Mouse (Mus musculus): ENCODE data around the gene Cdca5.
"Not testable (repeated sequence)": the region's sequence is repeated elsewhere in the genome, so short reads cannot be mapped to it uniquely, and the experiment has no call there.

Gene Cdca5

DNA sequence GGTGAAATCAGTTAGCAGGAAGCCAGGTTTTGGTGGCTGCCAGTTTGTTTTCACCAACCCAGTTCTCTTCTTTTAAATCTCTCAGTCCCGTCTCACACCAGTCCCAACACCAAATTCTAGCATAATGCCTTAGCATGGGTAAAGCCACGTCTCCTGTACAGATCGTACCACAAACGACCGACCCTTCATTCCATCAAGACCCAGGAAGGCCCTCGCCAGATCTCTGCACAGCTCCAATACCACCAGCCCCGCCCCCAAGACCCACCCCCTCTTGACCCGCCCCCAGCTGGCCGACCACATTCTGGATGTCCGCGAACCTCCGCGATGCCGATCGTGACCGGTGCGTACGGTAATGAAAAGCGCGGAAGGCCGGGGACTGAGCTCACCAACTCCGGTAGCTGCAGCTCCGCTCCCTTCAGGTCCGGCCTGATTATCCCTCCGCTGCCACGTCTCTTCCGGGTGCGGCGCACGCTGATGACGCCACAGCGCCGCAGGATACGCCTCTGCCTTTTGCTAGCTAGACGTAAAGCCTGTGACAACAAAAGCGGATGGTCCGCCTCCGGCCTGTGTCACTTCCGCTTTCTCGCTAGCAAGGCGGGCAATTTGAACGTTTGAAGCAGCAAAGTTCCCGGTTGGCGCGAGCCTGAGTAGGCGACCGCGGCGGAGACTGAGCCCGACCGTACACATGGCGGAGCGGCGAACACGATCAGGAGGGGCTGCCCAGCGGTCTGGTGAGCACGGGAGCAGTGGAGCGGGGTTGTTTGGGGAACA, at the start of gene Cdca5, which contains the start of gene Zfpl1:
Gene Cdca5 (plus strand): TSS at position 506 of the 771 bp plus-strand sequence.
Gene Zfpl1 (minus strand): TSS at position 479 of the 771 bp plus-strand sequence.
- peak; percentile 99 for DNase-seq (ENCODE audit: low read depth, low spot score)

DNA sequence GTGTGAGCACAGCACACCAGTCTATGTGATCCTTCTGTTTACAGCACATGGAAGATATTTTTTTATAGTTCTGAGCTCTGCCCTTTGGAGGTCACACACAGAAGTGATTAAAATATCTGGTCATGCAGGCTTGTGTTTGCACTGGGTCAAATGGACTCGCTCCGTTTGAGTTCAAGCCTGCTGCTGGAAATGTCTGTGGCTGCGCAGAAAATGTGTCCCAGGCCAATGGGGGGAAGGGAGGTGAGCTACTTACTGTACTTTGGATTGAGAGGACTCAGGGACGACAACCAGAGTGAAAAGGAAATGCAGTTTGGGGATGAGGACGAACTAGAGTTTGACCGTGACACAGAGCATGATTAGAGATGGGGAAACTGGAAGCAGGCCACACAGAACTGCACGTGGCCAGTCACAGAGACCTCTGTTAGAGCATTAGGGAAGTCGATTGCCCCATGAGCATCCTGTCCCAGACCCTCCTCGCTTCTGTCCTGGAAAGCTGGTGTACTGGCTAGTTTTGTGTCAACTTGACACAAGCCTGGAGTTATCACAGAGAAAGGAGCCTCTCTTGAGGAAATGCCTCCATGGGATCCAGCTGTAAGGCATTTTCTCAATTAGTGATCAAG, 48.7 kb upstream of the Cdca5 start:
- no peak for DNase-seq (ENCODE audit: low read depth, low spot score)

DNA sequence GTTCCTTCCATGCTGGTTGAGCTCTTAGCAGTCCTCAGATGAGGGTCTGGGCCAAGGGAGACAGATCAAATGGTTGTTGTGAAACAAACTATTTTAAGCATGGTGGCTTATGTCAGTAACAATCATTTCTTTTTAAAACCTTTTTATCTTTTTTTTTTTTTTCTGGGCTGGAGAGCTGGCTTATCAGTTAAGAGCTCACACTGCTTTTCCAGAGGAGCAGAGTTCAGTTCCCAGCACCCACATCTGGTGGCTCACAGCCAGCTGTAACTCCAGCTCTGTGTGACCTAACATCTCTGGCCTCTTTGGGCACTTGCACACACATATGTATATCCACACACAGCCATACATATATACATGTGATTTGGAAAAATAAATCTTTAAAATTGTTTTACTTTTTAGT, 47.1 kb upstream of the Cdca5 start:
- DNase-seq (ENCODE audit: low read depth, low spot score) = no peak

DNA sequence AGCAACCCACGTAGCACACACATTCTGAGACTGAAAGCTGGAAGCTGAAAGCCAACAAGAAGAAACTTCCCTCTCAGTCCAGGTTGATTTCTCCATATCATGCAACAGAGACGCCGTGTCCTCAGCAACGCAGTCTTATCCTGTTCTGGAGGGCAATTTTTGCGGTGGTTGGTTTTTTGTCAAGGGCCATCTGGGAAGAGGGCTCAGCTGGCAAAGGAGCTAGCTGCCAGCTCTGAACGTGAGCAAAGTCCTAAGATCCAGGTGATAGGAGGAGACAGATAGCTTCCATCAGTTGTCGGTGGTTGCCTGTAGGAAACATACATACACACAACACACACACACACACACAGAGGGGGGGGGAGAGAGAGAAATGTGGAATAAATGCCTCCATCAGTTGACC, 46.5 kb upstream of the Cdca5 start:
- DNase-seq (ENCODE audit: low read depth, low spot score) = no peak

DNA sequence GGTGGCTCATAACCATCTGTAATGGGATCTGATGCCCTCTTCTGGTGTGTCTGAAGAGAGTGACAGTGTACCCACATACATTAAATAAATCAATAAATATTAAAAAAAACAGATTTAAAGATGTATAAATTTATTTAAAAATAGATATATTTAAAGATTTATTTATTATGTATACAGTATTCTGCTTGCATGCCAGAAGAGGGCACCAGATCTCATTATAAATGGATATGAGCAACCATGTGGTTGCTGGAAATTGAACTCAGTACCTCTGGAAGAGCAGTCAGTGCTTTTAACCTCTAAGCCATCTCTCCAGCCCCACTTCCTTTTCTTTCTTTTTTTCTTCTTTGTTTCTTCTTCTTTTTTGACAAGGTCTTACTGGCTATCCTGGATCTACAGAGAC, 44.8 kb upstream of the Cdca5 start:
- no peak for DNase-seq (ENCODE audit: low read depth, low spot score)

DNA sequence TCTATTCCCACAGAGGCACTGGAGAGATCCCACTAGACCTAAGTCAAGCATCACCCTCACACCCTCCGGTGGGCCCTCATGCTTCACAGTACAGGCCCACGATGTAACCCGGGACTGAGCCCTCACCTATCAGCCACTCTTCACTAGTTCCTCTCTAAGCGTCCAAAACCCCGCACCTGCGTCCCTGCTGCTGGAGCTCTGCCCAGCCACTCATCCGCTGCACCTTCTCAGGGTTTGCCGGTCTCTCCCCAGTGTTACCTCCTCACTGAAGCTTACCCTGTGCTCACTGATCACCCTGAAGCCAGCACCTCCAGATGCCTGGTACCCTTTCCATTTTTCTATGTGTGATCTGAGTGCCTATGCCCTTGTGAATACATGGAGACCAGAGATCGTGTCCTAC, 42.5 kb upstream of the Cdca5 start:
- DNase-seq (ENCODE audit: low read depth, low spot score) = no peak

DNA sequence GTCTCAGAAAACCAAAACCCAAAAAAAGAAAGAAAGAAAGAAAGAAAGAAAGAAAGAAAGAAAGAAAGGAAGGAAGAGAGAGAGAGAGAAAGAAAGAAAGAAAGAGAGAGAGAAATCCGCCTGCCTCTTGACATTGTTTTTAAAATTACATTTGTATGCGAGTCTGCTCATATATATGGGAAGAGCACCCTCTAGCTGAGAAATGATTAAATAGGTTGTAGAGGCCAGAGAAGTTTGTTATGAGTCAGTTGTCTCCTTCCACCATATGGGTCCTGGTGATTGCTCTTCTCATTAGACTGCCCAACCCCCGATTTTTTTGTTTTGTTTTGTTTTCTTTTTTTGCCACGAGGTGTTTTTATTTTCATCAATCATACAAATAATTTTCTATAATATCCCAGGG, 40.7 kb upstream of the Cdca5 start:
- not testable (repeated sequence) for DNase-seq (ENCODE audit: low read depth, low spot score)

DNA sequence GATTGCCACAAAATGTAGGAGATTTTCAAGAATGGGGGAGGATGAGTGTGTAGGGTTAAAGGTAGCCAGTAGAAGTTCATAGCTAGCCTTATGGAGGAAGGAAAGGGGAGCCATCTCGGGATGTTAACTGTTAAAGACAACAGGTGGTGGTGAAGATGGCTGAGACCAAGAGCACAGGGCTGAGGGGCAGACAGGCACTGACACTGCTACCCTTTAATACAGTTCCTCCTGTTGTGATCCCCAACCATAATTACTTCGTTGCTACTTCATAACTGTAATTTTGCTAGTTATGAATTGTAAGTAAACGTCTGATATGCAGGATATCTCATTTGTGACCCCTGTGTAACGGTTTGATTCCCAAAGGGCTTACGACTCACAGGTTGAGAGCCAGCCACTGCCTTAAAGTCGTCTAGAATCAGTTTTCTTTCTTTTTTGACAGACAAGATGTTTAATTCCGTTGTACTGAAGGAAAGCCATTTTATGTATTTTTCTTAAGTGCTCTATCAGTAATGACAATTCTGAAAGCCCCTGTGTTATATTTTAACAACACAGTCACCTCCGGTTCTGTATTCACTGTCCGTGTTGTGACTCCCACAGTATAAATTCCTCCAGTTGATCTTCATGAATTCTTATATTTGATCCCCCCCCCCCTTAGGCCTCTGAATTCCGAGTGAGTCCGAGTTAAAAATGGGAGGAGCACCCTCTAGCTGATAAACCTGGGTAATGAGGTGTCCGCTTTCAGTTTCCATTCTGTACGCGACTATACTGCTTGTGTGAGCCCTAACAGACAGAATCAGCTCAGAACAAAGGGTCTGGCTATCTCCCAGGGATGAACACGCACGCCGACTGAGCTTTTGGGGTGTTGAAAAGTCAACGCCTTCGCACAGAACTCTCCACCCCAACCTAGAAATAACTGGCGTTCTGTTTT, 39.2 kb upstream of the Cdca5 start:
- DNase-seq (ENCODE audit: low read depth, low spot score) = no peak

DNA sequence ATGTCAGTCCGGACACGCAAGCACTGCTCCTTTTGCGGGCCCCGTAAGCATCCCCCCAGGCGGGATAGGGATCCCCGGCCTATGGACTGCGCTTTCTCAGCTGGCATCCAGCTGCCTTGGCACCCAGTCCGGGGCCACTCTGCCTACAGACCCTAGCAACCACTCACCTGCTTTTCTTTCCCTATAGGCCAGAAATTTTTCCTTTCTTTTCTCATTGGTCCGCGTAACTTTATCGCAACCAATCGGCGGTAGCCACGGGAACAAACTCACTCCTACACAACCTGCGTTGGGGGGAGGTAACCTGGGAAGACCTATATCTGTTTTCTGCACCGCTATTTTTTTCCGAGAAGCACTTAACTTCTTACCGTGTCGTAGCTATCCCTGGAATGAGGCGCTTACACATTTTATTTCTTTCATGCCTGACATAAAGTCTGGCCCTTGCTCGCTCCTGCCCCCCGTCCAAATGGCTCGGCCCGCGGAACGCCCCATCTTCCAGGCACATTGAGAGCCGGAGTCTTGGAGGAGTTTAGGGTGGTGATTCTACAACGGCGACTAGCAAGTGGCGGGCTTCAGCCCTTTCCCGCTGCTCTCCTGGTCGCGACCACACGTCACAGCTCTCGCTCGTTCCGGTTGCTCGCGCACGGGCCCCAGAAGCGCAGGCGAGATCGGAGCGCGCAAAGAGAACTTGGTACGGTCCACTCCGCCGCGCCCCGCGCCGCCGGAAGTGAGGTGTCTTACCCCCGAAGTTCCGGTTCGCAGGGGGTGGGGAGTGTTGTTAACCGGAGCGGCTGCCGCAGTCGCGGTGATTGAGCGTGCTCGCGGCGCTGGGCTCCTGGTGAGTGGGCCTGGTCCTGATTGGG, 38.3 kb upstream of the Cdca5 start, which contains the start of gene Syvn1:
Gene Syvn1 (plus strand): TSS at position 283 of the 860 bp plus-strand sequence.
- peak; percentile 98 for DNase-seq (ENCODE audit: low read depth, low spot score)

DNA sequence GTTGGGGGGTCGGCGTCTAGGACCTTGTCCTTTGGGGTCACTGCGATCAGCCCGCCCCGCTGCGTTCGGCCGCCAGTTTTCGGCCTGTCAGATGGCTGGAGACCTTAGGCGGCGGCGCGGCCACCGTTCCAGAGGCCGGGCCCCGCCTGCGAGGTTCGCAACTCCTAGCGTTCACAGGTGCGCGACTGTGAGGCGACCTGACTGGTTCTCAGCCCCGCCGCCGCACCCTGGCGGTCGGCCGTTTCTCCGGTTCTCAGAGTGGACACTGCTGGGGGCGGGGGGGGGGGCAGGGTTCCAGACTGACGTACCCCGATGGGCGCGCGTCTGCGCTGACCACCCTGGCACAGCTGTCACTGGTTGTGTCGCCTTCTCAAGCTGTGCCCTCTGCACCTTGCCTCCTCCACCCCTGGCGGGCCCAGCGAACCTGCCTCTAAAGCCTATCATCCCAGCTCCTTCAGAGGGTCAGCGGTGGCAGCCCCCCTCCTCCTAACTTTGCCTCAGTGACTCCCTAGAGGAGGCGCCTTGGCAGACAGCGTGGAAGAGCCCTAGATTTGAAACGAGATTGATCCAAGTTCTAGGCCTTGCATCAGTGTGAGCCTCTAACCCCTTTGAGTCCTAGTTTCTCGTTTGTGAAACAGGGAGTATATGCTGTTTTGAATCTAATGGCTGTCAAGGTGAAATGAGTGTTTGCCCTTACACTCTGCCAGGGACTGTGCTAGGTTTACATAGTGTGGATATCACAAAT, 37.5 kb upstream of the Cdca5 start:
- DNase-seq (ENCODE audit: low read depth, low spot score) = no peak

DNA sequence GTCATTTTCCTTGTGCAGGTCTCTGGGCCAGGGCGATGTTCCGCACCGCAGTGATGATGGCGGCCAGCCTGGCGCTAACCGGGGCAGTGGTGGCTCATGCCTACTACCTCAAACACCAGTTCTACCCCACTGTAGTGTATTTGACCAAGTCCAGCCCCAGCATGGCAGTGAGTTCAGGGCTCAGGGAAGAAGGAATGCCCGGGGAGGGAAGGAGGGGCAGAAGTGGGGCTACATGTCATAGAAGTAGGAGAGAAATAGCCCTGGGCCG, 37.0 kb upstream of the Cdca5 start:
- no peak for DNase-seq (ENCODE audit: low read depth, low spot score)

DNA sequence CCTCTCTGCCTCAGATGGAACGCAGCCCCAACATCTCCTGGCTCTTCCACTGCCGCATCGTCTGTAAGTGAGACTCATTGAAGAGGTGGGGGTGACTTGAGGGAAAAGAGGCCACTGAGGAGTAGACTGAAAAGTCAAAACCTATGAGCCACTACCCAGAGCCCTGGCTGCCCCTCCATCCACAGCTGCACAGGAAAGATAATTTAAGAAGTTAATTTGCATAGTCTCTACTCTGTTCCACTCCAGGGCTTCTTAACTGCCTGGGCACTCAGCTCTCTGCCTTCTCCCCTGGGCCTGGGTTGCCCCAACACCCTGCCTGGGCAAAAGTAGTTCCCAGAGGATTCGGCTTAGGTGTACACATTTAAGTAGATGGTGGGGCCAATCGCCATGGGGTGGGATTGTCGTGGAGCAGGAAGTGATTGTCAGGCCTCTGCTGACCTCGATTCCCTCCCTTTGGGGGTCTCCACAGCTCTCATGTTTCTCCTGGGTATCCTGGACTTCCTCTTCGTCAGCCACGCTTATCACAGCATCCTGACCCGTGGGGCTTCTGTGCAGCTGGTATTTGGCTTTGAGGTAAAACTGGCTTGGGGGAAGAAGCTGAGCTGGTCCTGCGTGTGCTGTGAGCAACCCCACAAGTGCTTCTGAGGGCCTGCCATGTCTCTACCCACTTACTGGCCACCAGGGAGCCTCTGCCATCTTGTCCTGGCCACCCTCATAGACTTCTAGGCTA, 35.9 kb upstream of the Cdca5 start:
- DNase-seq (ENCODE audit: low read depth, low spot score) = no peak

DNA sequence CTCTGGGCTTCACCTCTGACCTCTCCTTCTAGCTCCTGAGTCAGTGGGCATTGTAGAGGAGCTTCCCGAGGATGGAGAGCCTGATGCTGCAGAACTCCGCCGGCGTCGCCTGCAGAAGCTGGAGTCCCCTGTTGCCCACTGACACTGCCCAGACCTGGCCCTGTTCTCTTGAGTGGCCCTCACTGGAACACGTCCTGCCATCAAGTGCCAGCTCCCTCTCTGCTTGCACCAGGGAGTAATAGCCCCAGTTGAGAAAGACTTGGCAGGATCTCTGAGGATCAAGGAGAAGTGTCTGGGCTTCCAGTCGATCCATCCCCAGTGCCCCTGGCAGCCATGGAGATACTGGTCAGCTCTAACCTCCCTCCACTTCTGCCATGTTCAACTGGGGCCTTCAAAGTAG, 32.3 kb upstream of the Cdca5 start:
- no peak for DNase-seq (ENCODE audit: low read depth, low spot score)

DNA sequence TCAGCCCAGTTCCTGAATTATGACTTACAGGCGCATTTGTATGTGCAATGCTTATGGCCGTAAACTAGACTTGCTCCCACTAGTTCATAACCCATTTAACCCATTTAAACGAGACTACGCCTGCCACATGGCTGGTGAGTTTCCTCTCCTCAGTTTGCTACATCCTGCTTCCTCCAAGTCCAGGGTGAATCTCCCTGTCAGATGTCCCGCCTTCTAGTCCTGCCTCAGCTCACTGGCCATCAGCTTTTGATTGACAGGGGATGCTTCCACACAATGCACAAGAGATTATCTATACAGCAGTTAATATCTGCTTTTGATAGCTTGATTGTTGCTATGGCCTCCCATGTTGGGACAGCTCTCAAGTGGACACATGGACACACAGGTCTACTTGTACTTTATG, 30.5 kb upstream of the Cdca5 start:
- DNase-seq (ENCODE audit: low read depth, low spot score) = no peak

DNA sequence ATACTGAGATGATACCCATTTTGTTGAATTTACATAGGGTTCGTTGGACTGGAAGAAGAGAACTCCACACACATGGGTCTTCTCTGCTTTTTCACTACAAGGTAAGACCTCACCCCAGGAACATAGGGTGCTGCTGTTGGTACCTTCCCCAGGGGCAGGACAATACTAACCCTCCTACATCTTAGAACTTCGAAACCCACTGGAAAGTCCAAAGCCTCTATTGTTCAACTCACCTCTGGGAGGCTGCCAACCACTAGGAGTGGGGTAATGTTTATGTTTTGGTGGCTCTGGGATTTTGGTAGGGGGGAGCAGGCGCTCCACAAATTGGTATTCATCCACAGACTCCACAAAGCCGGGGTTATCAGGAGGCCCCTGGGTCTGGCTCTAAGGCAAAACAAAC, 28.1 kb upstream of the Cdca5 start:
- DNase-seq (ENCODE audit: low read depth, low spot score) = no peak

DNA sequence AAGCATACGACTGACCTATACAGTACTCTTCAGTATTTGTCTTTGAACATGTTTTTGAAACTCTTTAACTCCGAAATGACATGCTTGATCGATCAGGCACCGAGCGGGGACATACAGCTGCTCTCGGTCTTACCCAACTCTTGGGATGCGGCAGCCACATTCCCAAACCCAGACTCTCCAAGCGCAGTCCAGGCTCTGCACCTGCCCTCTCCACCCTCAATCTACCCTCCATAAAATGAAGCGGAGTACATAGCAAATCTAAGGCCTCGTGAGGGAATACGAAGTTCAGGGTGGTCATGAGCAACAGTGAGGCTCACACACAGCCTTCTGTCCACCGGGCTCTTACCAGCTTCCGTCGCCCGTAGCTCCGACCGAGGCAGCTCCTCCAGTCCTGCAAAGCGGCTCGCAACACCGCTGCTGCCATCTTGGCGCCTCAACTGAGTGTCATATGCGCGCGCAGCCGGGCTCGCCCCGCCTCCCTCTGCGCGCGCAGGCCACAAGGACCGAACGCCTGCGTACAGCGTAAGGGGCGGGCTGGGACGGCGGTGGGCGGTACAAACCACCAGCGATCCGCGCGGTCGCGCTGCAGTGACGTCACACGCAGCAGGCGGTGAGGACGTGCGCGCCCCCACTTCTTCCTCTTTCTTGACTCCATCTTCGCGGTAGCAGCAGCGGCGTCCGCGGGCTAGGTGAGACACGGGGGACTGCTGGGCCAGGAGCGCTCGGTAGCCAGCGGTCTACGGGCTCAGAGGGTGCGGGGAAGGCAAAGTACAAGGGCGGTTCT, 27.3 kb upstream of the Cdca5 start, which contains the start of the genes Mrpl49 and Fau:
Gene Mrpl49 (minus strand): TSS at position 473 of the 784 bp plus-strand sequence.
Gene Fau (plus strand): TSS at position 532 of the 784 bp plus-strand sequence.
- peak; percentile 96 for DNase-seq (ENCODE audit: low read depth, low spot score)

DNA sequence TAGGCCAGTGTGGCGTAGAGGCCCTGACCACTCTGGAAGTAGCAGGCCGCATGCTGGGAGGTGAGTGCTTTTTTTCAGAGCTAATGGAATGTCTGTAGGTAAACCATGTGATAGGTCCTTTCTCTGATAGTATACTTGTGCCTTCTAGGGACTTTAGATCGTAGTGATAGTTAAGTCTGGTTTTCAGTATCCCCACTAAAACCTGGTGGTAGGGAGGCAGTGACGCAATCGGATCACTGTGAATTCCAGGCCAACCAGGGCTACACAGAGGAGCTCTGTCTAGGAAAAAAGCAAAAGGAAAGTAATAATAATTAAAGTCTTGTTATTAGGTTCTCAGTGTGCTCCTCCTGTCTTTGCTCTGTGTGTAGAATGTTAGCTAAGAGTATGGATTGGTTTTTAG, 26.3 kb upstream of the Cdca5 start:
- DNase-seq (ENCODE audit: low read depth, low spot score) = peak; percentile 20

DNA sequence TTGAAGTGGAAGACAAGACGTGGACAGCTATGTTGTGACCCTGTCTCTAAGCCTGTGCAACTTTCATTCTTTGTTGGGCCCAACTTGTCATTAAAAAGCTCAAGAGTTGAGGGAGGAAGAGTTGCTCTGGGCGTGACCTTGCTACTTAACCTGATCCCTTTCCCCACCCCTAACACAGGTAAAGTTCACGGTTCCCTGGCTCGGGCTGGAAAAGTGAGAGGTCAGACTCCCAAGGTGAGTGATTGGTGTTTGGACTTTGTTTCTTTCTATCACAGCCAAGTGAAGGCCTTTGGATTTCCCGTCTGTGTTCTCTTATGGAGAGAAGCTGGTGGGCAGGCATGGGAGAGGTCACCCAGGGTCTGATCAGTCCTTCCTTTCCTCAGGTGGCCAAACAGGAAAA, 25.8 kb upstream of the Cdca5 start:
- DNase-seq (ENCODE audit: low read depth, low spot score) = peak; percentile 22

DNA sequence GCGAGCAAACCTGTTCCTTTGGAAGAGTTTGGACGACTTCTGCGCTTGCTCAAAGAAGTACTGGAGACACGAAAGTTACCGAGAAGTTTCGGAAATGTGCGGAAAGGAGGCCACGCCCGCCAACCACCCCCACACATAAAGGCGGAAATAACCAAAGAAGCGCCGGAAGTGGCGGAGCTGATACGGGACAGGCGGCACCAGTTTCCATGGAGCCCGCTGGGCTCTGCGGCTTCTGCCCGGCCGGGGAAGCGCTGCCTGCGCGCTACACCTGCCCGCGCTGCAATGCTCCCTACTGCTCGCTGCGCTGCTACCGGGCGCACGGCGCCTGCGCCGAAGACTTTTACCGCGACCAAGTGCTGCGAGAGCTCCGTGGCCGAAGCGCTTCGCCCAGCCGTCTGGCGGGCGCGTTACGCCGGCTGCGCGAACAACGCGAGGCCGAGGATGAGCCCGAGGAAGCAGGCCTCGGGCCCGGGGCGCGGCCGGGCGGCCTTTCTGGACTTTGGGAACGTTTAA, 23.7 kb upstream of the Cdca5 start, which contains the start of gene Znhit2:
Gene Znhit2 (plus strand): TSS at position 172 of the 513 bp plus-strand sequence.
- DNase-seq (ENCODE audit: low read depth, low spot score) = peak; percentile 96

All from R1 (cell line).